Mouse (Mus musculus) lung, embryonic 14.5 days (tissue): ENCODE data around the gene Comp. TPM values are rescaled to one million over a fixed set of nuclear protein-coding genes. Genes with fewer than 3 reads are reported as not detected.
A peak's percentile ranks its signal among the peaks of the same experiment; 100 is the strongest.

ENCODE experiments used
- ATAC-seq: fragments of 200-750 bp; cut with Nextera tagmentation; 2 replicates; pipeline ENCODE4 v1.8.0; 2017; ENCODE audit warnings: mild to moderate bottlenecking, moderate TSS enrichment, moderate library complexity; ENCODE audit not compliant: insufficient read depth
- DNase-seq: peaks from one replicate; pipeline ENCODE4 v3.0.0-alpha.2; 2015
- H3K27ac ChIP-seq: fragments of 300-500 bp; sonication (generic); 2 replicates; pipeline ENCODE4 v1.5.1; 2014; ENCODE audit warnings: low read depth, mild to moderate bottlenecking, moderate library complexity
- H3K27me3 ChIP-seq: fragments of 300-500 bp; sonication (generic); 2 replicates; pipeline ENCODE4 v1.6.1; 2014; ENCODE audit warnings: low read length, control low read depth; ENCODE audit not compliant: insufficient read depth
- H3K36me3 ChIP-seq: fragments of 300-500 bp; sonication (generic); 2 replicates; pipeline ENCODE4 v1.6.1; 2014; ENCODE audit warnings: control low read depth; ENCODE audit not compliant: insufficient read depth
- H3K4me1 ChIP-seq: fragments of 300-500 bp; sonication (generic); 2 replicates; pipeline ENCODE4 v1.6.1; 2014; ENCODE audit warnings: antibody characterized with exemption, control low read depth; ENCODE audit not compliant: insufficient read depth
- H3K4me2 ChIP-seq: fragments of 300-500 bp; sonication (generic); 2 replicates; pipeline ENCODE4 v1.6.1; 2014; ENCODE audit warnings: mild to moderate bottlenecking
- H3K4me3 ChIP-seq: fragments of 300-500 bp; sonication (generic); 2 replicates; pipeline ENCODE4 v1.5.1; 2014; ENCODE audit warnings: low read depth, low read length
- H3K9ac ChIP-seq: fragments of 300-500 bp; sonication (generic); 2 replicates; pipeline ENCODE4 v1.6.1; 2014
- H3K9me3 ChIP-seq: fragments of 300-500 bp; sonication (generic); 2 replicates; pipeline ENCODE4 v1.6.1; 2016; ENCODE audit warnings: low read depth, low read length, control low read depth
- CTCF ChIP-seq: IDR thresholded peaks from 2 replicates; pipeline ENCODE4 v1.5.1; 2016; ENCODE audit warnings: antibody characterized with exemption, low read depth
- WGBS: fragments of 180-500 bp; shearing (Covaris S2); extraction: QIAGEN DNeasy Blood & Tissue Kit; methylation state at CpG from one replicate; pipeline ENCODE4 v1.1.7; 2014; 5-methylcytosine and 5-hydroxymethylcytosine counted together
- polyA plus RNA-seq: library from polyadenylated mRNA; unstranded; fragments of >200 nt; fragmentation: Nextera tagmentation; extraction: Ambion mirVana; gene quantifications from 2 replicates; pipeline ENCODE4 v1.2.1, GENCODE M21; 2014

The Comp gene
- polyA plus RNA-seq, 1 experiment from 2014 or later = 0.53 TPM

DNA sequence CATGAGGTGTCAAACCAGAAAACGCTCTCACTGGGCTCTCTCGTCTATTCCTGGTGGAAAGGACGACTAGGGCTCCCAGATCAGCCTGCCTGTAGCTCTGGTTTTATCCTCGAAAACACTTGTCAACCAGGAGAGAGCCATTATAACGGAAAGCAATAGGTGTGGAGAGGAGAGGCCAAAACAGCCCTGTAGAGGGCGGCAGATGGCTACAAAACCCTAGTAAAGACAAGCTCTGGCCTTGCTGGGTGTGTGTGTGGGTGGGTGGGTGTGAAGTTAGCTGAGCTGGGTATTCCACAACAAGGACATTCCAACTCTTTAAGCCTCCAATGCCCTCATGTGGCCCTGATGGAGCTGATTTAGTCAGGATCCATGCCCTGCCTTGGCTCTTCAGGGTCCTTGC is 29.7 kb upstream of the Comp start:
- H3K36me3 ChIP-seq = peaks cover 78% of the 10 kb centered on the region

DNA sequence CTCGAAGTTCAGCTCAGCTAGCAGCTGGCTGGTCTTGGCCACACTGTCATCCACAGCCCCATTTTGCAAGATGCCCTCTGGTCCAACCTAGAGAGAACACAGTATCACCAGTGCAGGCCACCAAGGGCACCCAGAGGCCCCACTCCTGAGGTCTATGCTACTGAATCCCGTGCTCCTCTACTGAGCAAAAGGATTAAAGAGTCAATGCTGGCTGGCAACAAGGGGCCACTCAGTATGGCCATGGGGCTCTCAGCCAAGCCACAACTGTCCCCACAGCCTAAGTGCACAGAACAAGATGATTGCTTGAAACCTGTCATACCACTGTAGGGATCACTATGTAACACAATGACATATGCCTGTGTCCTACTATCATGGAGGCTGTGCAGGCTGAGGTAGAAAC is 29.1 kb upstream of the Comp start:
- peaks cover 78% of the 10 kb centered on the region for H3K36me3 ChIP-seq
- DNase-seq (no peak), ATAC-seq (0 out of 2 replicates have a peak, but pooled peaks have one; percentile 6)
- H3K4me3 ChIP-seq = no peak overlapping the region
- H3K27me3 ChIP-seq = no peaks in the 10 kb centered on the region
- 79% methylated on average over 2 of the region's 2 CpGs for whole genome bisulfite sequencing
- H3K4me1 ChIP-seq = no peaks in the 10 kb centered on the region
- no peak overlapping the region for H3K4me2 ChIP-seq
- no peak for TF ChIP-seq CTCF
- H3K9ac ChIP-seq = no peak overlapping the region
- no peaks in the 10 kb centered on the region for H3K9me3 ChIP-seq
- no peak overlapping the region for H3K27ac ChIP-seq

More for the DNA sequence above, 29.7 kb upstream of the Comp start:
- H3K27ac ChIP-seq = no peak overlapping the region
- peak; percentile 64 for TF ChIP-seq CTCF
- H3K9me3 ChIP-seq = no peaks in the 10 kb centered on the region
- DNase-seq (peak; percentile 72), ATAC-seq (0 out of 2 replicates have a peak, but pooled peaks have one; percentile 33)
- H3K9ac ChIP-seq = no peak overlapping the region
- H3K4me3 ChIP-seq = no peak overlapping the region
- no peaks in the 10 kb centered on the region for H3K4me1 ChIP-seq
- no peaks in the 10 kb centered on the region for H3K27me3 ChIP-seq
- WGBS = 52% methylated on average over 6 of the region's 6 CpGs
- H3K4me2 ChIP-seq = no peak overlapping the region

DNA sequence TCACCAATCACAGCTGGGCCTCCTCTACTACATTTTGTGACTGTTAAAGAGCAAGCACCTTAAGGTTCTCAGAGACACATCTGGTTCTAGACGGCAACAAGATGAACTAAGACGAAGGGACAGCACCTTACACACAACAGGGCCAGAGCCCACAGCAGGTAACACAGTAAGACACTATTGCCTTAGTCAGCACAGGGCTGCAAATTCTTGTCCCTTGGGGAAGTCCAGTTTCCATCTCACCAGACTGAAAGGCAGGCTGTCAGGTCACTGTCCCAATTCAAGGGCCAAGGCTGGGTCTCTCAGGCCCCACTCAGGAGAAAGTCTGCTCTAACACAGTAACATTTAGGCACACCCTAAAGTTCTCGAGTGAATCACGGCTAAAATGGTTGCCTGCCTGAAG is 25.9 kb upstream of the Comp start:
- 71% methylated on average over 4 of the region's 4 CpGs for WGBS

DNA sequence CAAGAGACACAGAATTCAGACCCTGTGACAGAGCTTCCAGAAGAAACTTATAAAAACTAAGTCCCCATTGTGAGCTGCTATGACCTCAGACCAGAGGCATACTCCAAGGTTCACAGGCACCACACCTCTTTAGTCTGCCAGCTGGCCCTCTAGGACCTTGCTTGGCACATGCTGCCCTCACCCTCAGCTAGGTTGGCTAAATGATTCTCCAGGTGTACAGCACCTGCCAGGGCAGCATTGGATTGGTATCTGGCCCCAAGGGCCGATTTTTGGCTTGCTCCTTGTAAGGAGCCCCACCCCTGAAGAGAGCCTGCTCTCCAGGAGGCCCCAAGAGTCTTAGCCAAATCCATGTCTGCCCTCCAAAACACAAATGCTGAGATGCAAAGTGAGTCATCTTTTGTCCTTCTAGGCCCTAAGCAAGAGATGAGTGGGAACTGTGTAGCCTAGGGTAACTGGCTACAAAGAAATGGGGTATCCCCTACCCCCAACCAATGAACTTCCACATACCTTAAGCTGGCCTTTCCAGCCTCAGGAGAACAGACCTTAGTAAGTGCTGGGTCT is 25.4 kb upstream of the Comp start:
- Histone ChIP-seq H3K27me3 (no peaks in the 10 kb centered on the region), H3K27ac (no peak overlapping the region), H3K9ac (no peak overlapping the region), H3K4me2 (no peak overlapping the region), H3K4me3 (no peak overlapping the region; the same call in 1 of the 2 replicates), H3K36me3 (peaks cover 52% of the 10 kb centered on the region), H3K9me3 (no peaks in the 10 kb centered on the region), H3K4me1 (0 out of 2 replicates have a peak, but pooled peaks cover 12% of the 10 kb centered on the region)
- DNase-seq (no peak), ATAC-seq (no peak)
- WGBS = 72% methylated on average over 1 of the region's 1 CpGs
- no peak for TF ChIP-seq CTCF

More for the DNA sequence above, 25.9 kb upstream of the Comp start:
- Histone ChIP-seq H3K4me2 (no peak overlapping the region), H3K27me3 (no peaks in the 10 kb centered on the region), H3K27ac (no peak overlapping the region), H3K36me3 (peaks cover 57% of the 10 kb centered on the region), H3K4me3 (no peak overlapping the region), H3K9ac (no peak overlapping the region), H3K4me1 (0 out of 2 replicates have a peak, but pooled peaks cover 12% of the 10 kb centered on the region), H3K9me3 (no peaks in the 10 kb centered on the region)
- DNase-seq = no peak
- TF ChIP-seq CTCF = no peak
- no peak for ATAC-seq

DNA sequence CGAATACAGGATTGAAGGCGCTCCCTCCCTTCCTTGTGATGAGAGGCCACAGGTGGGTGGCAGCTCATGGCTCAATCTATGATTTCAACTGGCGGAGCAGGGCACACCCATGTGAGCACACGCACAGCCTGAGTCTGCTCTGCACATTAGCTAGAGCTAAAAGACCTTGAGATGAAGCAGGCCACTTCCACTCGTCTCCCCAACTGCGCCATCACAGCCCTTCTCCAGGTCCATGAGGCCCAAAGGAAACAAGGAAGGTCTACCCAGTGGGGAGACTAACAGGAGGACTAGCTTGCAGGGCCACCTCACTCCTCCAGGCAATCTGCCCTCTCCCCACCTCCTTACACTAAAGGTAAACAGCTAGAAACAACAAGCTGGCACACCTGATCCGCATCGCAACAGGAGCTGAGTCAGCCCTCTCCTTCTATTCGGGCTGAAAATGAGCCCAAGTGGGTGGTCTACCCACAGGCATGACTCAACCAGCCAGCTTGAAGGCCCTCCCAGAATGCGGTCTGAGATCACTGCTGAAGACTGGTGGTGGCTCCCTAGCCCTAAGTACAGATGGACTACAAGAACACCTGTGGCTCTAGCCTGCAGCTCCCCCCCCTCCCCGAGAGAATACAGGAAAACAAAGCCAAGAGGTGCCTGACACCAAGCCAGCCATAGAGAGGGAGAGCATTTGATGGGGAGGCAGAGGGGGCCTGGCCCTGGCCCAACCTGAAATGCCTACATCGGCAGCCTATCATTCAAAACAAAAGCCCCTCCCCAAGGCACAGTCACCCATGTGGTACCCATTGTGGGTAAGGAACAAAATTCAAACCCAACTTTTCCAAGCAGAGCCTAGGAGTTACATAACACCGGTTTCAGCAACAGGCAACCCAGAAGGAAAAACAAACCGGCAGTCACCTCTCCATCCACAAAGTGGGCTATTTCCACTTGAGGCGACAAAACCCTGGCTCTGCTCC is 22.0 kb upstream of the Comp start:
- peak overlapping the region; percentile 97 for H3K9ac ChIP-seq
- H3K36me3 ChIP-seq = peaks cover 34% of the 10 kb centered on the region; the same call in 1 of the 2 replicates
- H3K27me3 ChIP-seq = no peaks in the 10 kb centered on the region
- H3K4me2 ChIP-seq = peak overlapping the region; percentile 100
- WGBS = 32% methylated on average over 15 of the region's 15 CpGs
- DNase-seq (peak; percentile 28), ATAC-seq (no peak)
- peak overlapping the region; percentile 100 for H3K4me3 ChIP-seq
- H3K4me1 ChIP-seq = peaks cover 17% of the 10 kb centered on the region
- no peak overlapping the region; the same call in 1 of the 2 replicates for H3K27ac ChIP-seq
- TF ChIP-seq CTCF = no peak
- H3K9me3 ChIP-seq = no peaks in the 10 kb centered on the region

DNA sequence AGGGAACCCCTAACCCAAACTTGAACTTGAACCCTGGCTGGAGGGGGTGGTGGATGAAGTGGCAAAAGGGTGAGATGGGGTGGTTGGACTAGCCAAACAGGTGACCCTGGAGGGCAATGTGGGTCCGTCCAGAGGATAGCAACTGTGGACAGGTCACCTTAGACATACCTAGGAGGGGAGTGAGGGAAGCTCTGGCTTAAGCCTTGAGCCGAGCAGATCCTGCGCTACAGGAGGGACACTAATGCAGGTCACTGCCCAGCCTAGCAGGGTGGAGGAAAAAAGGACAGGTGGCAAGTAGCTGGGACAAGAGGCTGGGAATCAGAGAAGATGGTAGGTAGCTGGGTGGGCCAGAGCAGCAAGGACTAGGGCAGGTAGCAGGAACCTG is 21.4 kb upstream of the Comp start:
- H3K4me3 ChIP-seq = peak overlapping the region; percentile 100
- WGBS = 15% methylated on average over 3 of the region's 3 CpGs
- H3K9me3 ChIP-seq = no peaks in the 10 kb centered on the region
- no peak for TF ChIP-seq CTCF
- peak overlapping the region; percentile 97 for H3K9ac ChIP-seq
- no peak overlapping the region for H3K27ac ChIP-seq
- DNase-seq = no peak
- peak overlapping the region; percentile 100 for H3K4me2 ChIP-seq
- peaks cover 31% of the 10 kb centered on the region; the same call in 1 of the 2 replicates for H3K36me3 ChIP-seq
- peaks cover 17% of the 10 kb centered on the region for H3K4me1 ChIP-seq
- no peak for ATAC-seq
- H3K27me3 ChIP-seq = no peaks in the 10 kb centered on the region

DNA sequence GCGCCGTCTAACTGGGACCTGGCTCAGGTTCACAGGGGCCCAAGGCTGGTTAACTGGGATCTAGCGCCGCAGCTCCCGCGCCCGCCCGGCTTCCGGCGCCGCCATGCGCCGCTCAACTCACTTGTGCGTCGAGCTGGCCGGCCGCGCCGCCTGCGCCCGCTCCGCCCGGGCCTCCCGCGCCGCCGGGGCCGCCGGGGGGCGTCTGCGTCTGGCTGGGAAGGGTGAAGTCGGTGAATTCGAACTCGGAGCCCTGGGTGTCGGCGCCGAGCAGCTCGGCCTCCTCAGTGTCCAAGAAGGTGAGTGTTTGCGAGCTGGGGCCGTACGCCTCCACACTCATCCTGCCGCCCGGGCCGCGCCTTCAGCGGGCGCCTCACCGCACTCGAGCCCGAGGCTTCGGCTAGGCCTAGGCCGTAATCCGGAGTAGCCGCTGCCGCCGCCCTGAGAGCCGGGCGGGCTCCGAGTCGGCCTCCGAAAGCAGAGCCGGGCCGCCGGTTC is 20.7 kb upstream of the Comp start:
- peak; percentile 55 for ATAC-seq
- Histone ChIP-seq H3K4me3 (peak overlapping the region; percentile 100), H3K4me1 (peaks cover 17% of the 10 kb centered on the region), H3K4me2 (peak overlapping the region; percentile 100), H3K27ac (peak overlapping the region; percentile 84), H3K36me3 (peaks cover 26% of the 10 kb centered on the region; the same call in 1 of the 2 replicates), H3K9ac (peak overlapping the region; percentile 97), H3K27me3 (no peaks in the 10 kb centered on the region), H3K9me3 (no peaks in the 10 kb centered on the region)
- WGBS = under 1% methylated on average over 59 of the region's 64 CpGs
- TF ChIP-seq CTCF = no peak
- DNase-seq = peak; percentile 59
